Mouse (Mus musculus) hindbrain, postnatal 0 days (tissue): ENCODE measurements at regions not wholly inside any gene's neighbourhood (a gene's known extent, or its start where the extent isn't known, plus 50 kb on each side); places are given as distances from the start of the nearest gene placed in this dataset.

Experiments used
- ATAC-seq: fragments of 200-750 bp; cut with Nextera tagmentation; 2 replicates; pipeline ENCODE4 v1.8.0; 2017; ENCODE audit warnings: mild to moderate bottlenecking, moderate TSS enrichment, moderate library complexity
- DNase-seq: peaks from one replicate; pipeline ENCODE4 v3.0.0-alpha.2; 2015; ENCODE audit warnings: low spot score
- H3K27ac ChIP-seq: fragments of 300-500 bp; sonication (generic); 2 replicates; pipeline ENCODE4 v1.5.1; 2014; ENCODE audit warnings: mild to moderate bottlenecking
- H3K27me3 ChIP-seq: fragments of 300-500 bp; sonication (generic); 2 replicates; pipeline ENCODE4 v1.6.1; 2014; ENCODE audit warnings: low read length, mixed read lengths; ENCODE audit not compliant: insufficient read depth
- H3K36me3 ChIP-seq: fragments of 300-500 bp; sonication (generic); 2 replicates; pipeline ENCODE4 v1.6.1; 2014; ENCODE audit warnings: low read length, mixed read lengths; ENCODE audit not compliant: insufficient read depth
- H3K4me1 ChIP-seq: fragments of 300-500 bp; sonication (generic); 2 replicates; pipeline ENCODE4 v1.6.1; 2014; ENCODE audit warnings: antibody characterized with exemption, low read length, mixed read lengths; ENCODE audit not compliant: insufficient read depth
- H3K4me2 ChIP-seq: fragments of 300-500 bp; sonication (generic); 2 replicates; pipeline ENCODE4 v1.6.1; 2014; ENCODE audit warnings: low read depth, mild to moderate bottlenecking, low read length, moderate library complexity, mixed read lengths
- H3K4me3 ChIP-seq: fragments of 300-500 bp; sonication (generic); 2 replicates; pipeline ENCODE4 v1.5.1; 2014; ENCODE audit warnings: low read length
- H3K9ac ChIP-seq: fragments of 300-500 bp; sonication (generic); replicated peaks from 2 replicates; pipeline ENCODE4 v1.6.1; 2014; ENCODE audit warnings: mild to moderate bottlenecking, low read length, moderate library complexity, mixed read lengths
- H3K9me3 ChIP-seq: fragments of 300-500 bp; sonication (generic); 2 replicates; pipeline ENCODE4 v1.6.1; 2016; ENCODE audit warnings: low read length, mixed read lengths
- CTCF ChIP-seq: IDR thresholded peaks from 2 replicates; pipeline ENCODE4 v1.5.1; 2016; ENCODE audit warnings: antibody characterized with exemption, control low read depth, low read depth
- WGBS: fragments of 180-500 bp; shearing (Covaris S2); extraction: QIAGEN DNeasy Blood & Tissue Kit; methylation state at CpG from one replicate; pipeline ENCODE4 v1.1.7; 2014; 5-methylcytosine and 5-hydroxymethylcytosine counted together

DNA sequence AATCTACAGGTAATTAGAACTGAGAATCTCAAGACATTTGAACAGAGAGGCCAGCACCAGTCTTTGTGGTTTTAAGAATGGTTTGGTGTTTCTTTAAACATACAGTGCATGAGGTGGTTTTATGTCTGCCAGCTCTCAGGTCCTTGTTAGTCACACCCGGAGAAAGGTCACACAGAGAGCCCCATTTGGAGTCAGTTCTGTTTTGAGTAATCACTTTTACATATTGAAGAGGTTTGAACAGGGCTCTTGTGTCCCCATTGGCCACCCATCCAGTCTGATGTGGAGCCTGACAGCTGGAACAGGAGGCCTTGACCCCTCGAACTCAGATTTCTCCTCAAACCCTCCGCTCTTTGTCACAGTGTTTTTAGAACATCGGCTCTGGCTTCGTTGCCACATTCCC, 231.4 kb downstream of the Pten start:
- Histone ChIP-seq H3K9ac (no peak overlapping the region), H3K9me3 (no peaks in the 10 kb centered on the region), H3K4me2 (no peak overlapping the region), H3K27ac (no peak overlapping the region), H3K27me3 (no peaks in the 10 kb centered on the region), H3K4me1 (no peaks in the 10 kb centered on the region), H3K4me3 (no peak overlapping the region), H3K36me3 (no peaks in the 10 kb centered on the region)
- no peak for TF ChIP-seq CTCF
- WGBS, result 59% methylated on average over 5 of the region's 5 CpGs
- no peak for ATAC-seq
- no peak for DNase-seq

DNA sequence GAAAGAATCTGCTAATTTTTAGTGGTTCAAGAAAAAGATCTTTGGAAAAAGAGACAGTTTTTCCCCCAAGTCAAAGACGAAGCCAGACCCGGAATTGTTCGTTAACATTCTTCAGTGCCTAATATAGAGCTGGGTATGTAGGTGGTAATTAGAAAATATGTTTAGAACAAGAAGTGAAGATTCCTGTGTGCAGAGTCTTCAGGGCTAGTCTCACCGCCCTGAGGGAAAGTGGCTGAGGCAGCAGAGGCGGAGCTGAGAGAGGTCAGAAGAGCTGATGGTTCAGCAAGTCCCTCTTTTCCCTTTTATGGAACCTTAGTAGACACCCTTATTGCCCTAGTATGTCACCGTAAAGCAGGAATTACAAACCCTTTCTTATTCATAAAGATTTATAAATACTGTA, 232.0 kb downstream of the Pten start:
- H3K27ac ChIP-seq, result no peak overlapping the region
- H3K4me1 ChIP-seq, result no peaks in the 10 kb centered on the region
- no peak for DNase-seq
- no peaks in the 10 kb centered on the region for H3K36me3 ChIP-seq
- no peak overlapping the region for H3K9ac ChIP-seq
- 86% methylated on average over 6 of the region's 6 CpGs for WGBS
- no peak for TF ChIP-seq CTCF
- no peaks in the 10 kb centered on the region for H3K27me3 ChIP-seq
- H3K9me3 ChIP-seq, result no peaks in the 10 kb centered on the region
- ATAC-seq, result no peak
- no peak overlapping the region for H3K4me3 ChIP-seq
- no peak overlapping the region for H3K4me2 ChIP-seq

DNA sequence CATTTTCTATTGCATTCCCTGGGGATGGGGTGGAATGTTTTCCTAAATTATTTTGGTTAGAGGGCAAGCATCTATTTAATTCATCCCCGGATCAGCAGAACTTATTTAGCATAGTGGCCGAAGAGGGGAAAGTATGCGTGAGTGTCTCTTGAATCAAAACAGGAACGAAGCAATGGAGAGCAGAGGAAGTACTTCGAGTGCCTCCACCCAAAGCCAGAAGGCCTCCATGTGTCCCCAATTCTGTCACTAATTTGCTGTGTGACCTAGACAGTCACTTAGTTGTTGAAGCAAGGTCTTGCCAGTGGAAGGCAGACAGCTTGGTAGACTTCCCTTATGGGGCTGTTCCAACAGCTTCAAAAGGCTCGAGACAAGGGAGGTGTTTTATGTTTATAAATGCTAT, 233.3 kb downstream of the Pten start:
- Histone ChIP-seq H3K9me3 (no peaks in the 10 kb centered on the region), H3K27ac (no peak overlapping the region), H3K4me2 (no peak overlapping the region), H3K27me3 (no peaks in the 10 kb centered on the region), H3K4me1 (no peaks in the 10 kb centered on the region), H3K9ac (no peak overlapping the region), H3K4me3 (no peak overlapping the region), H3K36me3 (no peaks in the 10 kb centered on the region)
- DNase-seq, result no peak
- no peak for TF ChIP-seq CTCF
- 85% methylated on average over 6 of the region's 6 CpGs for WGBS
- no peak for ATAC-seq

DNA sequence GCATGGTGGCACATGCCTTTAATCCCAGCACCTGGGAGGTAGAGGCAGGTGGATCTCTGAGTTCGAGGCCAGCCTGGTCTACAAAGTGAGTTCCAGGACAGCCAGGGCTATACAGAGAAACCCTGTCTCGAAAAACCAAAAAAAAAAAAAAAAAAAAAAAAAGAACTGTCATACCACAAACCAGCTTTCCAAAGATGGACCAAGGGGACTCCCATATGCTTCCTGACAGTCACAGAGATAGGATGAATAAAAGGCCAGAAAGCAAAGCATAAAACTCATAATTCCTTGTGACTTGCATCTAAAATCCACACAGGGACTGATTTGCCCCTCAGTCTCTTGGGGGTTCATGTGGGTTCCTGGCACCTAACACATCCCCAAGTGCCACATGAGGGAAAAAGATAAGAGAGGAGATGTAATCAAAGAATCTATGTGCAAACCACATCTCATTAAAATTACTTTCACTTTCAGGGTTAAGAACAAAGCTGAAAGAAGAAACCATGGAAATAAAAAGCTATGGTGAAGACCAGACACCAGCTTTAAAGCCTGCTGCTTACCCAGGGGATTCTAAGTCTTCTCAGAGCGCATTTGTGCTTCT, 241.4 kb downstream of the Pten start:
- no peak for ATAC-seq
- Histone ChIP-seq H3K4me2 (no peak overlapping the region), H3K27me3 (no peaks in the 10 kb centered on the region), H3K4me1 (no peaks in the 10 kb centered on the region), H3K9me3 (no peaks in the 10 kb centered on the region), H3K27ac (no peak overlapping the region), H3K4me3 (no peak overlapping the region), H3K9ac (no peak overlapping the region), H3K36me3 (no peaks in the 10 kb centered on the region)
- TF ChIP-seq CTCF, result no peak
- DNase-seq, result no peak
- WGBS, result 85% methylated on average over 2 of the region's 3 CpGs

DNA sequence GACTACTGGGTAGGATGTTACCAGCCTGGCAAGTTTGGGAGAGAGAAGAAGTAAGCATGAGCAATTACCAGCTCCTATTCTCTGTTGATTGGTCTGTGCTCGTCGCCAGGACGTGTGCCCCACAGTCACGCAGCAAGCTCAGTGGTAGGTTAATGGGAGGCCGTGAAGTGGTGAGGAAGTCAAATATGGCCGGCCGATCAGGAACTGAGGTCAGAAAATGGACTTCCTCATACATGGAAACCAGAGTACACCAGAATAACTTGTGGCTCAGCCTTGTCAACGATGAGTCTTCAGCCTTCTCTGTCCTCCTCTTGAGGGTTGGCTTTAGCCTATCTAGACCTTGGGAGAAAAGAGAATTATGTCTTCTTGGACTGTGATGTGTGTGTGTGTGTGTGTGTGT, 250.3 kb downstream of the Pten start:
- no peak for TF ChIP-seq CTCF
- Histone ChIP-seq H3K4me3 (no peak overlapping the region), H3K9me3 (no peaks in the 10 kb centered on the region), H3K36me3 (no peaks in the 10 kb centered on the region), H3K4me2 (no peak overlapping the region), H3K9ac (no peak overlapping the region), H3K27ac (no peak overlapping the region), H3K27me3 (no peaks in the 10 kb centered on the region), H3K4me1 (no peaks in the 10 kb centered on the region)
- WGBS, result 94% methylated on average over 8 of the region's 8 CpGs
- no peak for ATAC-seq
- no peak for DNase-seq

DNA sequence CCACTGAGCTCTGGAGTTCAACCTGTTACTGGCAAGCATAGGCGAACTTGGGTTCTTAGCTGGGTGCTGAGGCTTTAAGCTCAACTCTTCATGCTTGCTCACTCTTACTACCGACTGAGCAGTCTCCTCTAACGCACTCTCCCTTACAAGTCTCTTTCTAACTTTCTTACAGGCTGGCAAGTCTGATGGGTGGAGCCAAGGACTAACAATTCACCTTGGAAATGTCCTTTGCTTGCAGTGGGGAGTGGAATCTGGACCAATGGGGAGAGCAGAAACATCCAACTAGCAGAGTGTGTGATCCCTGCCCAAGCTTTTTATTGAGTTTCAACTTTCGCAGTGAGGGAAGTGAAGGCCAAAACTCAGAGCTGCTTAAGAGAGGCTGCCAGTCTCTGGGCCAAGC, 250.8 kb downstream of the Pten start:
- Histone ChIP-seq H3K36me3 (no peaks in the 10 kb centered on the region), H3K4me3 (no peak overlapping the region), H3K9me3 (no peaks in the 10 kb centered on the region), H3K4me1 (no peaks in the 10 kb centered on the region), H3K27ac (no peak overlapping the region), H3K4me2 (no peak overlapping the region), H3K27me3 (no peaks in the 10 kb centered on the region), H3K9ac (no peak overlapping the region)
- TF ChIP-seq CTCF, result no peak
- DNase-seq (no peak), ATAC-seq (no peak)
- WGBS, result 87% methylated on average over 4 of the region's 4 CpGs

DNA sequence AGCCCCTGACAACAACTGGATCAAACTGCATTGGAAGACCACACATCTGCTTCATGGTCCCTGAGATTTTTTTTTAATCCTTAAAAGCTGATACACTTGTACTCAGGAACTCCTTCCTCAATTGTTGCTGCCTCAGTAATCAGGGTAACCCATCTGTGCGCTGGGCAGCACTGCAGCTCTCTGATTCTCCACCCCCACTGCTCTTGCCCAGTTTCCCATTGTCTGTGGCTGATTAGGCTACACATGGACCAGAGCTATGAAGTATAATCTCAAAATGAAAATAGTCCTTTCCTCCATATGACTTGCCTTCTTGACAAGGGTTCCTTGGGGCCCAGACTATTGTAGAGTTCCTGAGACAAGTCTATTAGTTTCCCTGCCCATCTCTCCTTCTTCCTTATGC, 251.5 kb downstream of the Pten start:
- H3K9me3 ChIP-seq, result no peaks in the 10 kb centered on the region
- no peak overlapping the region for H3K4me2 ChIP-seq
- H3K4me1 ChIP-seq, result no peaks in the 10 kb centered on the region
- no peak overlapping the region for H3K27ac ChIP-seq
- H3K9ac ChIP-seq, result no peak overlapping the region
- H3K4me3 ChIP-seq, result no peak overlapping the region
- ATAC-seq (no peak), DNase-seq (no peak)
- H3K36me3 ChIP-seq, result no peaks in the 10 kb centered on the region
- H3K27me3 ChIP-seq, result no peaks in the 10 kb centered on the region
- no peak for TF ChIP-seq CTCF
- 97% methylated on average over 1 of the region's 1 CpGs for WGBS
